Mouse (Mus musculus) mouse trophoblast stem cell (cell line): ENCODE measurements around the gene Oat.

Experiments
- in situ Hi-C, 2 experiments: fragments of 300-500 bp; cut with MseI, MboI; formaldehyde crosslinking; loops; 2 replicates in 1 of 2; 3 replicates in 1 of 2; pipeline ENCODE4 v1.15.1; 2025

Oat gene

GRCm38 (mm10) chr7:132576116-132576650 lies at the start of gene Oat:
Gene Oat (minus strand): TSS chr7:132576398.
- in situ Hi-C loops = no loop called here

DNA sequence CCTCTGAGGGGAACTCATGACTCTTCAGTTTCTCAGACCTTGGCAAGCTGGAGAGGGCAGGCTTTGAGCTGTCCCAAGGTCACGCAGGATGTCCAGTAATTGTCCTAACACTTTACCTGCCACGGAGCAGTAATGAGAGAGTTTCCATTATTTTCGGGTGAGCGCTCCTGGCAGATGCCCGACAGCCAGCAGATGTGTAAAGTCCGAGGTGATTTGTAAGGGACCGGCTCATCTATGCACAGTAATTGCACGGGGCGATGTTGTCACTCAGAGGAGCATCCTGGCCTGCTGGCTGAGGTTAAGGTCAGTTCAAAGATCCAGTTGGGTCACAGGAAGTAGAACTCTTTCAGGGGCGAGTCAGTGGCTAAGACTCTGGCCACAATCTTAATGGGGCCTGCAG lies 48.0 kb upstream of the Oat start:
- in situ Hi-C loops = no loop called here

GRCm38 (mm10) chr7:132619975-132620918 lies 44.0 kb upstream of the Oat start:
- in situ Hi-C loops = no loop called here

- in situ Hi-C loops = no loop called here
Observed at GRCm38 (mm10) chr7:132619549-132619948, 43.4 kb upstream of the Oat start.

- in situ Hi-C loops = no loop called here
Observed at GRCm38 (mm10) chr7:132617021-132617564, 40.9 kb upstream of the Oat start.

GRCm38 (mm10) chr7:132616391-132616790 lies 40.2 kb upstream of the Oat start:
- in situ Hi-C loops = no loop called here

DNA sequence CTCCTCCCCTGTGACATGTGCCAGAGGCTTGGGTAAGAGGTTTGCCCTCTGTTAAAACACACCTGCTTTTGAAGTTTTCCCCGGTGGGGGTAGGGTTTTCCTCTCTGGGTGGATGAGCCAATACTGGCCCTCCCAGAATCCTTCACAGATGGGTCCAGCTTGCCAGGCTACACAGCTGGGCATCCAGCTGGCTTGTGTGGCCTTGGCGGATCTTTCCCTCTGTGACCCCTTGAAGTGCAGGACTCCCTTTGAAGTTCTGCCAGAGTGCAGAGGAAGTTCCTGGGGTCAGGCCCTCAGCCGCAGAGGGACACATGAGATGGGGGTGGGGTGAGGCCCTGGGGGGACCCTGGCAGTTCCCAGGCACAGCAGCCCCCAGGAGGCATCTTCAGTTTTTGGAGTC lies 39.1 kb upstream of the Oat start:
- in situ Hi-C loops = no loop called here

- in situ Hi-C loops = no loop called here
Observed at GRCm38 (mm10) chr7:132611530-132611929, 35.3 kb upstream of the Oat start.

DNA sequence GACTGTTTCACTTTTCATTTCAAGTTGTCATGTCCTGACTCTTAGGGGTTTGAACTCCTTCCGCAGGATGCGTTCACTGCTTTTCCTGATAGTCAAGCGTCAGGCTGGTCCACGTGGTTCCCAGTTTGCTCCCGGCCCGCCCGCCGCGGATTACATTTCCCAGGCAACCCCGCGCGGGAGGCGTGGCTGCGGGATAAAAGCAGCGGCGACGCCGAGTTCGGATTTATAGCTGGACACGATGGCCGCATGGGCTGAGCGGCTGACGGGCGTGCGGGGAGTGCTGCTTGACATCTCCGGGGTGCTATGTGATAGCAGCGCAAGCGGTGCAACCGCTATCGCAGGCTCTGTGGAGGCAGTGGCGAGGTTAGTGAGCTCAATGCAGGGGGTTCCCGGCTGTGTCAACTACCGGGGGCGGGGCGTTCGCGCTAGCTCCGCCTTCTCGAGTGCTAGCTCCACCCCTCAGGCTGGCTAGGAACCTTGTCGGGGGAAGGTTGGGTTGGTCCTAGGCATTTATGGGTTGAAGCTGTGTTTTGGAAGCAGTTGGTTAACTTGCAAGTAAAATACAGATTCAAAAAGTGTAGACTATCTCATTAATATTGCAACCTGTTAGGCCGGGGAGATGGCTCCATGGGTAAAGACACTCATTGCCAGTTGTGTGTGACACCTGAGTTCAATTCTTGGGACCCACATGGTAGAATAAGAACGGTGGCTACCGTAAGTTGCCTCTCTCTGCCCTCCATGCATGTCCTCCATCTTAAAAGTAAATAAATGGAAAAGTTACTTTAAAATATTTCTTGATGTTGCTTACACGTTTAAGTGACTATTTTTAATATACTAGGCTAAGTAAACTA lies 34.5 kb upstream of the Oat start, which contains the start of gene Lhpp:
TSS of gene Lhpp (plus strand) at position 171 of the 851 bp plus-strand sequence.
- in situ Hi-C loops = no loop called here

- in situ Hi-C loops = no loop called here
Observed at GRCm38 (mm10) chr7:132608316-132609020, 32.3 kb upstream of the Oat start.

DNA sequence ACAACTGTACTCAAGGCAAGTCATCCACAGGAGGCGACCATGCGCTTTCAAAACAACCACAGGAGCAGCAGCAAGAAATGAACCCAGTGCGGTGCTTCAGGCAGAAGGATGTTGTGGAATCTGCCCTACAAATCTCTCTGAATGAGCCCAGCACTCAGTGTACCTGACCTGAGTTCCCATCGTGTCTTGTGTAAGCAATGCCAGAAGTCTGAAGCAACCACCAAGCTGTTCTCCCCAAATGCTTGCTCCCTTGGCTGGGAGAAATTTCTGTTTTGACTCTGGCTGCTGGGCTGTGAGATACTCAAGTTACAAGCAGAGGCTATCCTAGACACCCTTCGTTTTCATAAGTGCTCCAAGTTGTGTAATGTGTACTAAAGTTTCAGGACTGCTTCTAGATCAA lies 29.5 kb upstream of the Oat start:
- in situ Hi-C loops = no loop called here

DNA sequence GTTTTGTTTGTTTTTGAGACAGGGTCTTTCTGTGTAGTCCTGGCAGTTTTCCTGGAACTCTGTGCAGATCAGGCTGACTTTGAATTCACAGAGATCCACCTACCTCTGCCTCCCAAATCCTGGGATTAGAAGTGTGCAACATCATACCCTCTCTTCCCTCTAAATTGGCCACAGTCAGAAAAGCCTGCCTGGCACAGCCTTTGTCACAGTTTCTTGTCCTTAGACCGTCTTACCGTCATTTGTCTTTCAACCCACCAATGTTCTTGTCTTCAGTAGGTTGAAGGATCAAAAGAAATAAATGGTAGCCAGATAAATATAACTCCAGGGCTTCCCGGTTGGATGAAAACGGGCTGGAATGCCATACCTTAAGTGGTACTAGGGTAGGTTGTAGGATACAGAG lies 28.5 kb upstream of the Oat start:
- in situ Hi-C loops = no loop called here

DNA sequence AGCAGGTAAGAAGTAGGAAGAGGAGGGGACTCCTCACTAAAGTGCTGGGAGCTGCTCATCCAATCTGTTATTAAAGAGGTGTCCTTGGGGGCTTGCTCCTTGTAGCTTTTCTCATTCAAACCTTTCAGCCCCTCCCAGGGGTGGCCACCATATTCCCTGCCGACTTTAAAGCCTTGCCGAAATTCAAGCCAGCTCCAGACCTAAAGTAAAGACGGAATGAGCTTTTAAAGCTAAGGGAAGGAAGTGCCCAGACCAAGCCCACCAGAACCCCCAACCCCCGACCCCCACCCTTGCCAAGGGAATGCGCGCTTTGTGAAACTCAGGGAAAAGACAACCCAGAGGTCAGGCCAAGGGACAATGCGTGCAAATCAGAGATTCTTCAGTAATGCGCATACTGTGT lies 24.7 kb upstream of the Oat start:
- in situ Hi-C loops = no loop called here

- in situ Hi-C loops = no loop called here
Observed at GRCm38 (mm10) chr7:132600026-132600425, 23.8 kb upstream of the Oat start.

- in situ Hi-C loops = no loop called here
Observed at GRCm38 (mm10) chr7:132599071-132599975, 23.1 kb upstream of the Oat start, which contains the start of gene Nkx1-2. Gene Nkx1-2 (minus strand): TSS chr7:132599637.

DNA sequence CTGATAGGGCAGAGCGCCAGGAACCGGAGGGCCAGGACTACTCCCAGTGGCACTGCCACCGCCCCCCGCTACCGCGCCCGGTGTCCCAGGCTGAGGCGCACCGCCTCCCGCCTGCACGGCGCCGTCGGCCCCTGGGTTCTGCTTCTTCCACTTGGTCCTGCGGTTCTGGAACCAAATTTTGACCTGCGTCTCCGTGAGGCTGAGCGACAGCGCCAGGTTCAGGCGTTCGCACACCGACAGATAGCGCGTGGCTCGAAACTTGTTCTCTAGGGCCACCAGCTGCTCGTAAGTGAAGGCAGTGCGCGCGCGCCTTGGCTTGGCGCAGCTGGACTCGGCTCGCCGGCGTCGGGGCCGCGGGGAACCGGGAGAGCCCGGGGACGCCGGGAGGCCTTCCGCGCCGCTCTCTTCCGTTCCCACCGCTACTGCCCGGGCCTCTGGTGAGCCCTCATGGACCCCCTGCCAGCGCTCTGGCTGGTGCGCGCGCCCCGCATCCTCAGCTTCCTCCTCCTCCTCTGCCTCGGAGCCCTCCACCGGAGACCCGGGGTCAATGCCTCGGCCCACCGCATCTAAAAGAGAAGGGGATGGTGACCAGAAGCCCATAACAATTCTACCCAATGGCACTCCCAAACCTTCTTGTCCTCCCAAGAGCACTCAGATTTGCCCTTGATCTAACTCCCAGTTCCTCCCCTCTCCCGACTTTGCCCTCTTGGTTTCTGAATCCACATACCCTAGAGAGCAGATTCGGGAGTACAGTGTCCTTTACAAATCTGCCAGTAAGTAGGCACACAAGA lies 21.2 kb upstream of the Oat start:
- in situ Hi-C loops = no loop called here

DNA sequence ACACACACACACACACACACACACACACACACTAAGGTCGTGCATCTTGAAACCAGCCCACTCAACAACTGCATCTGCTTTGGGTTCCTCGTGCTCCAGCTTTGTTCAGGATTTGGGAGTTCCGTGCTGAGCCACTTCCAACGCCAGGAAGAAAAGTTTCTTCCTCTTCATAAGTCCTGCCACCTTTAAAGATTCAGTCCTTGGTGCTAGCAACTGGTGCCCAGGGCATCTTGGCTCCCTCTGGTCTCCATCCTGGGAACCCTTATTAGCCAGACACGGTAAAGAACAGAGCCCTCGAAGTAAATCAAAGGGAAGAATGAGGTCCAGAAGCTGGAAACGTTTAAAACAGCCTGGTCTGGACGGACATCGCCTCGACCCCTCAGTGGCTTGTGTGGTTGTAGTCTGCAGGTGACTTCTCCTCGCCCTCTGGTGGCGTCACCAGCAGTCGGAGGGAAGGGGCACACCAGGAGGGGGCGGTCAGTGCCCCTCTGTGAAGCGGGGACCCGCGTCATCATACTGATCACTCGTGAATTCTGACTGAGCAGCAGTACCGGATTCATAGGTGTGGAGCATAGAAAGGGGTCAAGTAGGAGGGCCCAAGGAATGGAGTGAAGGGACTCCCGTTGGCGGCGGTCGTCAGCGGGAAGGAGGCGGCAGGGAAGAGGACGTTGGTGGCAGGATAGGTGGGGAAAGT lies 20.5 kb upstream of the Oat start:
- in situ Hi-C loops = no loop called here

DNA sequence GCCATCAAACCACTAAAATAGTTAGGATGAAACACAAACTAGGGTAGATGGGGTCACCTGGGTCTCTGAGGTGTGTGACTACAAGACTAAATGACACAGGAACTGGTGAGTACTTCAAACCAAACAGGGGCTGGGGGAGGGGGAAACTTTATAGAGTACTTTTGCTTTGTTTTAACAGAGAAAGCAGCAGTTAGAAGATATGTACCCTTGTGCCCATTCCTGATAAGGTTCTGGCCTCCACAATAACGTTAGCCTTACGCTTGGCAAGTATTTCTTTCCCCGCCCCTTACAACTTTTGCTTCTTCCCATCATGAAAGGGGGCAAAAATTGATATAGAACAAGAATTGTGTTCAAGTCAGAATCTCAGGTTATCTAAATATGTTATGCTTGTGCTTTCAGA lies 19.6 kb upstream of the Oat start:
- in situ Hi-C loops = no loop called here

DNA sequence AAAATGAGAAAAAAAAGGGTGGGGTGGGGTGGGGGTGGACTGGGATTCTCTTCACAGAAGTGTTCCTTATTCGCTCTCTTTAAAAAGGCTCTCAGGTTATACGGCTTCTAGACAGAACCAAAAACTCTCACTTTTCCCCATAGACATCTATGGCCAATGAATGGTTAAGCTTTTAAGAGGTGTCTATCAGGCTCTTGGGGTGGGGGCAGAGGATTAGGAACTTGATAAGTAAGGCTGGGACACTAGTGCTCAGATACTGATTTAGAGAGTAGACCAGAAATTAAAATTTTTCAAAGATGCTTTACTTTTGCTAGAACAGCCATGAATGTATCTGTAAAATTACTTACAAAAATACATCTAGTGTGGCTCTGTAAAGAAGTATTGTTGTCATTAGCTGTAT lies 18.1 kb upstream of the Oat start:
- in situ Hi-C loops = no loop called here
